Mouse (Mus musculus): ENCODE measurements around the gene Ppm1h.

DNA sequence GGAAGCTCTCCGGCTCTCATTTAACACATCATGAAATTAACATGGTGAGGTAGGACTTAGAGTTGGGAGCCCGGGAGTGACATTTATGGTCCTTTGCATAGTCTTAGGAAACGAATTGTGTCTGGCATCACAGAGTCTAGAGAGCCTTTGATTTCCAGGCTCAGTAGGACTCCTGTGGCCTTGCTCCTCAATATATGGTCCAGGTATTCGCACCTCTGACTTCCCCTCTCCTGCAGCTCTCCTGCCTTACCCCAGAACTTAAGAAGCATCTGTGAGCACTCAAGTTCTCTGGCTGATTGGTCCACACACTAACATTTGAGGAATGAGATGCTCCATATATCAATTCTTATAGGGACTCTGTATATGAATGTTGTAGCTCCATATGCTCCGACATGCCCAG is 240.2 kb downstream of the Ppm1h start:
- no peak for TF ChIP-seq CTCF (IDR thresholded peaks at IDR 0.05; ENCODE audit: low read depth)
- no peak for TF ChIP-seq EP300 (IDR thresholded peaks at IDR 0.05; ENCODE audit: low read depth)
